Mouse (Mus musculus) heart, postnatal 14 days (tissue): Measurements from ENCODE around the gene Nup214. TPM values are rescaled to one million over a fixed set of nuclear protein-coding genes. Genes with fewer than 3 reads are reported as not detected.
A peak's percentile ranks its signal among the peaks of the same experiment; 100 is the strongest.

Experiments
- DNase-seq, 2 experiments: peaks; one replicate each; pipeline ENCODE4 v3.0.0; 2021 to 2022
- intact Hi-C: fragments of 180-260 bp; cut with DNase I; formaldehyde crosslinking; loops from one replicate; pipeline ENCODE4 v1.15.1; 2025
- long read RNA-seq, 2 experiments: library from polyadenylated mRNA; stranded (forward); transcript quantifications; one replicate each; pipeline ENCODE4 v2.0.0; 2021
- total RNA-seq, 2 experiments: library from RNA; stranded (reverse); gene quantifications; 2 replicates each; pipeline ENCODE4 v1.2.3; 2021

The Nup214 gene
- 10 to 100 TPM; 37.0 to 38.1 TPM for total RNA-seq
- long read RNA-seq, experiment 1, partial matches to known transcripts, result 5 of 11 reads
- long read RNA-seq, experiment 1, other reads (novel, unspliced or antisense), result 4 of 11 reads
- long read RNA-seq, experiment 2, full-length matches to known transcripts, result 5 of 14 reads
- long read RNA-seq, experiment 2, partial matches to known transcripts, result 5 of 14 reads
- long read RNA-seq, experiment 2, other reads (novel, unspliced or antisense), result 4 of 14 reads

GRCm38 (mm10) chr2:31974141-31974808, at the start of gene Nup214:
Gene Nup214 (plus strand): TSS chr2:31974436.
- intact Hi-C loops, result no loop called here
- peak; percentile 99 to 100 for DNase-seq

GRCm38 (mm10) chr2:31924811-31925210, 49.4 kb upstream of the Nup214 start:
- no peak for DNase-seq
- intact Hi-C loops, result no loop called here

- intact Hi-C loops, result no loop called here
- no peak for DNase-seq
Measured at GRCm38 (mm10) chr2:31925936-31926335, 48.3 kb upstream of the Nup214 start.

GRCm38 (mm10) chr2:31929664-31930063, 44.6 kb upstream of the Nup214 start:
- DNase-seq, result no peak
- intact Hi-C loops, result no loop called here

- DNase-seq, result no peak
- intact Hi-C loops, result no loop called here
Measured at GRCm38 (mm10) chr2:31934551-31934950, 39.7 kb upstream of the Nup214 start.

GRCm38 (mm10) chr2:31935054-31935453, 39.2 kb upstream of the Nup214 start:
- intact Hi-C loops, result no loop called here
- no peak for DNase-seq

- intact Hi-C loops, result no loop called here
- no peak for DNase-seq
Measured at GRCm38 (mm10) chr2:31938298-31938697, 35.9 kb upstream of the Nup214 start.

- intact Hi-C loops, result no loop called here
- DNase-seq, result no peak
Measured at GRCm38 (mm10) chr2:31943011-31943410, 31.2 kb upstream of the Nup214 start.

GRCm38 (mm10) chr2:31945580-31945979, 28.7 kb upstream of the Nup214 start:
- intact Hi-C loops, result no loop called here

GRCm38 (mm10) chr2:31948392-31948791, 25.8 kb upstream of the Nup214 start:
- intact Hi-C loops, result no loop called here
- peak; percentile 59 to 63 for DNase-seq

More at GRCm38 (mm10) chr2:31945580-31945979, 28.7 kb upstream of the Nup214 start:
- peak in 1 of 2 experiments; percentile 13 for DNase-seq

GRCm38 (mm10) chr2:31948801-31949200, 25.4 kb upstream of the Nup214 start:
- no peak for DNase-seq
- intact Hi-C loops, result no loop called here

- intact Hi-C loops, result no loop called here
Measured at GRCm38 (mm10) chr2:31950058-31950871, 24.0 kb upstream of the Nup214 start, which contains the start of gene Aif1l. Gene Aif1l (plus strand): TSS chr2:31950139.

GRCm38 (mm10) chr2:31950966-31951365, 23.3 kb upstream of the Nup214 start:
- intact Hi-C loops, result no loop called here
- no peak for DNase-seq

More at GRCm38 (mm10) chr2:31950058-31950871, 24.0 kb upstream of the Nup214 start, which contains the start of gene Aif1l:
- DNase-seq, result peak; percentile 73 to 76

GRCm38 (mm10) chr2:31952236-31952635, 22.0 kb upstream of the Nup214 start:
- DNase-seq, result peak in 1 of 2 experiments; percentile 35

GRCm38 (mm10) chr2:31952725-31953124, 21.5 kb upstream of the Nup214 start:
- no peak for DNase-seq
- intact Hi-C loops, result no loop called here

More at GRCm38 (mm10) chr2:31952236-31952635, 22.0 kb upstream of the Nup214 start:
- intact Hi-C loops, result no loop called here

- peak in 1 of 2 experiments; percentile 17 for DNase-seq
- intact Hi-C loops, result no loop called here
Measured at GRCm38 (mm10) chr2:31953687-31954086, 20.5 kb upstream of the Nup214 start.

GRCm38 (mm10) chr2:31954779-31955181, 19.5 kb upstream of the Nup214 start:
- intact Hi-C loops, result no loop called here
- DNase-seq, result no peak

- DNase-seq, result no peak
- intact Hi-C loops, result no loop called here
Measured at GRCm38 (mm10) chr2:31955686-31956085, 18.6 kb upstream of the Nup214 start.

- intact Hi-C loops, result no loop called here
- no peak for DNase-seq
Measured at GRCm38 (mm10) chr2:31957211-31957610, 17.0 kb upstream of the Nup214 start.

- intact Hi-C loops, result no loop called here
- no peak for DNase-seq
Measured at GRCm38 (mm10) chr2:31960986-31961385, 13.2 kb upstream of the Nup214 start.

GRCm38 (mm10) chr2:31961791-31962222, 12.4 kb upstream of the Nup214 start:
- no peak for DNase-seq
- intact Hi-C loops, result no loop called here
